Mouse (Mus musculus) retina, postnatal 1 day (tissue): ENCODE results near the gene Hbb-bh2.
"Not testable (repeated sequence)": the region's sequence is repeated elsewhere in the genome, so short reads cannot be mapped to it uniquely, and the experiment has no call there.

Experiments used
- DNase-seq: peaks from one replicate; pipeline ENCODE4 v3.0.0-alpha.2; 2012

The Hbb-bh2 gene

DNA sequence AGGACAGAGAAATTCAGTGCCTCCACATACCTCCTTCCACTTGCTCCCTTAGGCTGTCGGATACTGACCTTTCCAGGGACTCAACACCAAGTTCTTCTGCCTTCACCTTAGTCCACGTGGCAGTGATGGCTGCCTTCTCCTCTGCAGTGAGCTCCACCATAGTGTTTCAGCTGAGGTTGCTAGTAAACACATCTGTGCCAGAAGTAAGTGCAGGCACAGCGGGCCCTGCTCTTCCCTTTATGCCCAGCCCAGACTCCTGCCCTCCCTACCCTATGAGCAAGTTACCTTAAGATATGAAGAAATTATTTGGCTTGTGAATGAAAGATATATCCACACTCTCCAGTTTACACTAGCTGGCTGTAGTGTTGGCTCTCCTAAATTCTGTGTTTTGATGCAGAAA is at the start of gene Hbb-bh2:
Gene Hbb-bh2, minus strand, starts transcription at position 253 of the 400 bp plus-strand sequence.
- DNase-seq, result no peak

DNA sequence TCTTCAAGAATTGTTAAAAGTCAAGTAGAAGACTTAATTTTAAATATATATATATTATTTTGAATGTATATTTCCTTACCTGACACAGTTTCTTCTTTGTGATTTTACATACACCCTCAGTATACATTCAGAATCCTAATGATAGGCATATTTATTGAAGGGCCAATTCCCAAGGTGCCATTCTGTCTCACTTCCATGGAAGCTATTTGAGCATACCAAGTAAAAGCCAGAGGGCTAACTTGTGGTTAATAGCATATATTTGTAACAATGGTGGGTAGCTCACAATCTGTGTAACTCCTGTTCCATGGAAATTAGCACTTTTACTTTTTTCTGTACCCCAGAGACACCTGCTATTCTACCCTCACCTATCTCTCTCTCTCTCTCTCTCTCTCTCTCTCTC is 45.8 kb upstream of the Hbb-bh2 start, which contains the start of gene Olfr66:
Gene Olfr66, minus strand, starts transcription at position 101 of the 400 bp plus-strand sequence.
- no peak for DNase-seq

DNA sequence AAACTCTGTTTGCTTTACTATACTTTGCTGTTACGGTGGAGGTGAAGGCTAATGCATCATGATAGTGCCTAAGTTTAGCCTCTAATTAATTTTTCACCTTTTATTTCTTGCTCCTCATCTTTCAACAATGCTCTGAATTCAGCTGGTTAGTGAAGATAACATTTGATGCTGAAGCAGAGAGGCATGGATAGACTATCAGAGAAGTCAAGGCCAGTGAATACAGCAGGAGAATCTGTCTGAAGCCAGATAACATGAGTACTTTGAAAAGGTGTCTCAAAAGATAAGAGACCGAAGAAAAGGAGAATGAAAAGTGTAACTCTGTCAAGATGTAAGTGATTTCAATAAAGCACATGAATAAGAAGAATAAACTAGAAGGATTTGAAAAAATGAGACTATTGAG is 36.8 kb upstream of the Hbb-bh2 start:
- no peak for DNase-seq

DNA sequence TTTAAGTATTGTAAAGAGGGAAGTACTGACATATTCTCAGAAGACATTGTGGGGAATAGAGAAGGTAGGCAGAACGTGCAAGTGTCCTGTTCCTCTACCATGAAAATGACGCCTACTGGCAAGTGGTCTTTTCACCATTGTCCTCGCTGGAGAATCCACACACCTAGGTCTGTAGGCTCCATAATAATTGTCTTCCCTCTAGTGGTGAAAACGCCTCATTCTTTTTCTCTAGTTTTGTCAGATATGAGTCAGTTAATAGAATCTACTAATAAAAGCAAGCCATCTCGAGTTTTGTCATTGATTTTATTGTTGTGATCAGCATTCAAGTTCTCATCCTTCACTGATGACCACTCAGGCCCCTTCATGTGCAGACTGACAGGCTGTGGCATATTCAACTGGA is 34.1 kb upstream of the Hbb-bh2 start:
- no peak for DNase-seq

DNA sequence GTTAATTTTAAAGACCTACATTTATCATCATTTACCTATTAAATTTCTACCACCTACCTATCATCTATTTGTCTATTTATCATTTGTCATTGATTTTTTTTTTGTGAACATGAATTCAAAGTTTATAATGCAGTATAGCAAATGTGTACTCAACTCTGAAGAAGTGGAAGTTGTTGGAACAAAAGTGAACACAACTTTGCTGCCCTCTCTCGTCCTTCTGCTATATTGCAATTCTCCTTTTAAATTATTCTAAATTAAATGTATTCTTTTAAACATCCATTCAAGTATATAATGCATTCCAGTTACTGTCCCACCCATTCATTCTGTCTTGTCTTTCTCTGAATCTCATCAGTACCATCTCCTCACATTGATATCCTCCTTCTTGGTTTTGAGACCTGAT is 32.7 kb upstream of the Hbb-bh2 start:
- no peak for DNase-seq

DNA sequence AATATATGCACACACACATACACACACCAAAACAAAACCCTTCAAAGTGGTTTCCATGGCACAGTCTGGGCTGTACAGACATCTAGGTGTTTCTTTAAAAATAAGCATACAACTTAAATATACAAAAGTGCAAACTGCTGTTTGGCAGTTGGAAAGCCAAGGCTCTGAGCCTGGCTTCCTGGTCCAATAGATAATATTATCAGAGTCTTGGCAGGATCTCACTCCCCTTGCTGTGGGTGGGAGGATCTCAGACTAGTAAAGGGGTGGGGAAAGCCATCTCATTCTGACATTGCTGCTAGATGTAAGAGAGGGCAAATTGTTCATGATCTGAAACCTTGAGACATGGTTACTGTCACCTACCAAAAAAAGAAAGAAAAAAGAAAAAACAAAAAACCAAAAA is 30.3 kb upstream of the Hbb-bh2 start:
- no peak for DNase-seq

DNA sequence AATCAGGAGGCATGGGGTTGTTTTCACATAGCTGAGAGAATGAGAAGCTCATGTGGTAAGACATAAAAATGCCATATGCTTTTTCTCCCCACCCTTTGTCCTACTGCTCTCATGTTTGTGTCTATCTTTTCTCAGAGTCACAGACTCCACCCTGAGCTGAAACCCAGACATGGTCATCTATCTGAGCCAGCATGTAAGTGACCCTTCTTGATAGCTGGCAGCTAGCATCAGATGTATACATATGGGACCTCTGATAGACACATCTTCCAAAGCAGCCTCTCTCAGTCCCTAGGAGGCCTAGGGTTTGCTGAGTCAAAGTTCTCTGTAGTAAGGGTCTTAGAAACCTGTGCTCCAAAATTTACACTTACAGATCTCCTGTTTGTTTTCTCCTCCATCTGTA is 25.4 kb upstream of the Hbb-bh2 start:
- DNase-seq, result no peak

DNA sequence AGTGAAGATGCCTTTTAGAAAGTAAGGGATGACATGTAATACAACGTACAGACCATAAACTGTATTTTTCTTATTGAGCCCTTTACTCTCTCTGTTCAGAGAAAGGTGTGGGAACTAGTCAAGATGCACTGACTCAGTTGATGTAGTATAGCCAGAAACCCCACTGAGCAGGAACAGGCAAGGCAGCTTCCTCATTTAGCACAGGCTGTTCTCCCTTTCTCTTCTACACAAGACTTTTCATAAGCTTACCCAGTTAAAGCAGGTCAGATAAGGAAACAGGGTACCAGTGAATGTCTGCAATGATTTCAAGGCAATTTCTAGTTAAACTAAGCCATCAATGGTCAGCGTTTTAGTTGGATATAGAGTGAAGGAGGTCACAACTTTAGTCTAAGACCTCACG is 21.2 kb upstream of the Hbb-bh2 start:
- no peak for DNase-seq

DNA sequence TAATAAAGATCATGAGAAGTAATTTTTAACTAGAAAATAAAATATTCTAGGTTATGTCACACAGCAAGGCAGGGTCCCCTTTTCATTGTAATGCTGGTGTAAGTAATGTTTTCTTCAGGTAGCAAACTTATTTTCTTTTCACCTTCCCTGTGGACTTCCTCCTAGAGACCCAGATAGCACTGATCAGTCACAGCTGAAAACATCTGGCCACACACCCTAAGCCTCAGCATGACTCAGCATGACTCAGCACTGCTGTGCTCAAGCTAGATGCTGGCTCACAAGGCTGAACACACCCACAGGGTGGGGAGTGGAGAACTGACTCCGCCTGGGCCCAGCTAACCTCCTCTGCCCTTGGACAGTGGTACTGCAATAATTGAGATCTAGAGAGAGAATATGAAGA is 20.5 kb upstream of the Hbb-bh2 start:
- no peak for DNase-seq

DNA sequence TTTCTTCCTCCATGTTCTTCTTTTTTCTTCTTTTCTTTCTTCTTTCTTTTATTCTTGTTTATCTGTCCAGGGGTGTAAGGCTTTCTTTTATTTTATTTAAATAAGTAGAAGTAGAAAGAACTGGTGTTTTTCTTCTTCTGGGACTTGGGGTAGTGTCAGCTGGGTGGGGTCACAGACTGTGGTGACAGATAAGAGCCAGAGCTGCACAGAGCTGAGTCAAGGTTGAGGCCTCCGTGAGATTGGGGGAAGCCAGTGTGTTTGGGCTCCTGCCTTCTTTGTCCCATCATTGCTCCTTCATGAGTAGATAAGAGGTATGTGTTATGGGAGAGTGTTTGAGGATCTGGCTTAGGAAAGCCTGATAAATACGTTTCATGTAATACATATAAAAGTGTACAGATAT is 18.8 kb upstream of the Hbb-bh2 start:
- no peak for DNase-seq

DNA sequence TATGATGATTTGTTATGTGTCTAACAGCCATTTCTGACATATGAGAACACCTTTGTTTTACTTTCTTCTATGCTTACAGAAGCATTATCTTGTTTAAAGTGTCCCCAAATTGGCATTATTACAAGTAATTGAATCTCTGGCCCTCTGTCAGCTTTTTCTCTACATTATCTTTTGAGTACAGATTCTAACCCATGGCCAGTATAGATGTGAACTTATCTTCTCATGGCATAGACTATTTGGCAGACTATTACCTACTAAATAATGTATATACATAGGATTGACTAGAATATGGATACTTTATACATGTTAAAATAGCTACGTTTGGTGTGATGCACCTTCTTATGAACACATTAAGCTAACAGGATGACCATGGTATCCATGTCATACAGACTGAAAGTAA is 14.3 kb upstream of the Hbb-bh2 start:
- no peak for DNase-seq

DNA sequence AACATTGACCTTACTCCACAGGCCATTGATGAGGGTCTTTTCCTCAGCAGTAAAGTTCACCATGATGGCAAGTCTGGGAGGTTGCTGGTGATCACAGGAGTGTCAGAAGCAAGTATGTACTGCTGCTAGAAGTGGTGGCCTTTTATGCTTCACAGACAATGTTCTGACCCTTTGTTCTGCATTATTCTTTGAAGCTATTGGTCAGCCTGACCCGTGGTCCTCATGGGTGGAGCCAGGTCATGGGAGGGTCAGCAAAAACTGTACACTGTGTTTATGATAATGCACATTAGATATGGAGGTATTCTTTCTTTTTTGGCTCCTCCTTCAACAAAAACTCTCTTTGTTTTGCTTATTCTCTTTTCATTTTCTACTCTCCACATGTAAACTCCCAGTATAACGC is 12.8 kb upstream of the Hbb-bh2 start, which contains the start of gene Hbb-y:
Gene Hbb-y, minus strand, starts transcription at position 127 of the 400 bp plus-strand sequence.
- no peak for DNase-seq

DNA sequence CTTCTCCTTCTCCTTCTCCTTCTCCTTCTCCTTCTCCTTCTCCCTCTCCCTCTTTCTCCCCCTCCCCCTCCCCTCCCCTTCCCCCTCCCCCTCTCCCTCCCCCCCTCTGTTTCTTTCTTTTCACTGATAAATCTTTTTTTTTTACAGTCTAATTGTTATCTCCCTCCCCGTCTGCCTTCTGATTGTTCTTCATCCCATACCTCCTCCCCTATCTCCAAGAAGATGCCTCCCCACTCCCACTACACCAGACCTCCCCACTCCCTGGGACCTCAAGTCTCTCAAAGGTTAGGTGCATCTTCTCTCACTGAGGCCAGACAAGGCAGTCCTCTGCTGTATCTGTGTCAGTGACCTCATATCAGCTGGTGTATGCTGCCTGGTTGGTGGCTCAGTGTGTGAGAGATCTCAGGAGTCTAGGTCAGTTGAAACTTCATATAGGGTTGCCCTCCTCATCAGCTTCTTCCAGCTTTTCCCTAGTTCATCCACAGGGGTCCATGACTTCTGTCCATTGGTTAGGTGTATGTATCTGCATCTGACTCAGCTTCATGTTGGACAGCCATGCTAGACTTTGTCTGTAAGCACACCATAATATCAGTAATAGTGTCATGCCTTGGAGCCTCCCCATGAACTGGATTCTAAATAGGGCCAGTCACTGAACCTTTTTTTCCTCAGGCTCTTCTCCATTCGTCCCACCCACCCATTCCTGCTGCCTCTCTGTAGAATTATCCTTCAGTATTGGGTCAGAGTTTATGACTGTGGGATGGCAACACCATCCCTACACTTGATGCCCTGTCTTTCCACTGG is 4.4 kb upstream of the Hbb-bh2 start:
- no peak for DNase-seq

DNA sequence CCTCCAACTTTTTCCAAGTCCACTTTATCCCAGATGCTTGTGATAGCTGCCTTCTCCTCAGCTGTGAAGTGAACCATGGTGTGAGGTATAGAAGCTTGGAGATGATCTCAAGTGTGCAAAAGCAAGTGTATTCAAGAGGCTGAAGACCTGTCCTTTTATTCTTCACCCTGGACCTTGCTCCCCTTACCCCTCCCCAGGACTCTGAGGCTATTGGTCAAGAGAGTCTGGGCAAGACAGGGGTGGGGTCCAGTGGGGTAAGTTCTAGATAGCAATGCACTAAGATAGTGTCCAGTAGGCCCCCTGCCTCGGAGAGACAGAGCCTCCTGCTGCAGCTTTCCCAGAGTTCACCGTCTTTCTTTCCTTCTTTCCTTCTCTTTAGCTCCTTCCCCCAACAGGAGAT is 2.7 kb upstream of the Hbb-bh2 start, which contains the start of gene Hbb-bh1:
Gene Hbb-bh1, minus strand, starts transcription at position 131 of the 400 bp plus-strand sequence.
- no peak for DNase-seq

DNA sequence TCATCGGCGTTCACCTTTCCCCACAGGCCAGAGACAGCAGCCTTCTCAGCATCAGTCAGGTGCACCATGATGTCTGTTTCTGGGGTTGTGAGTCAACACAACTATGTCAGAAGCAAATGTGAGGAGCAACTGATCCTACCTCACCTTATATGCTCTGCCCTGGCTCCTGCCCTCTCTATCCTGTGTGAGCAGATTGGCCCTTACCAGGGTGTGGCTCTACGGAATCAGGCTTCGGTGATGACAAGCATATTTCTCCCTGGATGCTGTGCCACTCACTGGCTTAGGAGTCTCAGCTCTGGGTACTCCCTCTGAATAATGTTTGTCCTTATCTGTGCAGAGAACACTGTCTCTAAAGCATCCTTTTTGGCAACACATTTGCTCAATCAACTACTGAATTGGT is 12.5 kb downstream of the Hbb-bh2 start, which contains the start of gene Hbb-bs:
Gene Hbb-bs, minus strand, starts transcription at position 289 of the 400 bp plus-strand sequence.
- no peak for DNase-seq

DNA sequence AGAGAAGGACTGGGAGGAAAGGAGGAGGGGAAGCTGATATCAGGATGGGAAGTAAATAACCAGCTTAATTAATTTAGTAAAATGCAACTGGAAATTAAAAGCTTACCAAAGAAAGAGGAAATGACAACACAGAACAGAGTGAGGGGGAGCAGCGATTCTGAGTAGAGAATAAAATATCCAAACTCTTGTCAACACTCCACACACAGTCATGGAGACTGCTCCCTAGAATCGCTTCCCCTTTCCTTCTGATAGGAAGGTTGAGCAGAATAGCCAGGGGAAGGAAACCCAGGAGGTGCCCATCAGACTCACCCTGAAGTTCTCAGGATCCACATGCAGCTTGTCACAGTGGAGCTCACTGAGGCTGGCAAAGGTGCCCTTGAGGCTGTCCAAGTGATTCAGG is 13.2 kb downstream of the Hbb-bh2 start:
- DNase-seq, result not testable (repeated sequence)

DNA sequence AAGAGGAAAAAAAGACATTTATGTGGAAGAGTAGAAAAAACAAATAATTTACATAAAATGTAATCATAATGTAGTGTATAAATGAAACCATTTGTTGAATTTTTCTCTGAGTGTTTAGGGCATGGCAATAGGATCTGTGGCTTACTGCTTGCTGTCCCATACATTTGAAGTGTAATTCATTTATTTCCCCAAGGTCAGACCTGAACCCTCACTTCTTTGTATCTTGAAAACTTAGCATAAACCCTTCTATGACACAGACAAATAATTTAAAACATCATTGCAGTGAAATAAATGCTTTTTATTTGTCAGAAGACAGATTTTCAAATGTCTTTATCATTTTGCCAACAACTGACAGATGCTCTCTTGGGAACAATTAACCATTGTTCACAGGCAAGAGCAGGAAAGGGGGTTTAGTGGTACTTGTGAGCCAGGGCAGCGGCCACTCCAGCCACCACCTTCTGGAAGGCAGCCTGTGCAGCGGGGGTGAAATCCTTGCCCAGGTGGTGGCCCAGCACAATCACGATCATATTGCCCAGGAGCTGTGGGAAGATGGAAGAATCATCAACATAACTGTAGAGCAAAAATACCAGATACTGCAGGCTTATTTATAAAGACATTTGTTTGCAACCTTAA is 13.9 kb downstream of the Hbb-bh2 start:
- DNase-seq, result no peak

DNA sequence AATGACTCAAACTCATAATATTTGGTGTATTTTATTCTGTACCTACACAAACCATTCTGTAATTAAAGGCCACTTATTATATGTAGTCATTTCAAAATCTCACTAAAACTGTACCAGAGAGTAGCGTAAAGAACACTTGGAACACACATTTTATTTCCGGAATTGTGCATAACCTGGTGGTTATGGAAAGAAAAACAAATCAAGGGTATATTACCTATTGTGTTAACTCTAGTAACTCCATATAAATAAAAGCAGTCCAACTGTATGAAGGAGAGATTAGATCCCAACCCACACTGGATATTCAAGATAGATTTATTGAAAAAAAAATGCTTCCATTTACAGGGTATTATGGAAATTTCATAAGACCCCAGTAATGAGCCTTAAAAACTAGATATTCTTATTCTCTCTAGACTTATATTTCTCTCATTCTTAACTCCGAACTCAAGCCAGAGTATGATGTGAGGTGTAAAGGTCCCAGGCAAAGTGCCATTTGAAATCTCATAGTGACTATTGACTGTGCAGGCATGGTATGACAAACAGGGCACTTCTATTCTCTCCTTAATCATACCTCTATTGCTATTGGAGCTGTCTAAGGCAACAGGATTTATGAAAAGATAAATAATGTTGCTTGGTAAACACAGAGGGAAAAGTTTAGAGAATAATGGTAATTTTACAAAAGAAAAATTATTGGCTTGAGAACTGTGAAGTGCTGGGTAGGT is 14.6 kb downstream of the Hbb-bh2 start:
- no peak for DNase-seq

DNA sequence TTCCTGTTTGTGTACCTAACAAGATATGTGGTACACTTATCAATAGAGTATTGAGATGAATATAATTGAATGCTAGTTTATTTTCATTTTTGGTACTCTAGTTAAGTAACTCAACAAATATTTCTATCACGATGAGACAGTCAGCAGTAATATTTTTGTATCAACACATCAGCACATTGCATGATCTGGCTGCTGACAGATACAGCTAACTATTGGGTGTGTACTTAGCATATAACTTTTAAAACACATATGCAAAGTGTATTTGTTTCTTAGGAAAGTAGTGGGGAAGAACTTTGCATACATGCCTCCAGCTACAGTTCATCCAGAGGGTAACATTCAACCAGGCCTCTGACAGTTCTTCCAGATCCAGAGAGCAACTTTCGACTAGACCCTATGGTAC is 15.7 kb downstream of the Hbb-bh2 start:
- no peak for DNase-seq

DNA sequence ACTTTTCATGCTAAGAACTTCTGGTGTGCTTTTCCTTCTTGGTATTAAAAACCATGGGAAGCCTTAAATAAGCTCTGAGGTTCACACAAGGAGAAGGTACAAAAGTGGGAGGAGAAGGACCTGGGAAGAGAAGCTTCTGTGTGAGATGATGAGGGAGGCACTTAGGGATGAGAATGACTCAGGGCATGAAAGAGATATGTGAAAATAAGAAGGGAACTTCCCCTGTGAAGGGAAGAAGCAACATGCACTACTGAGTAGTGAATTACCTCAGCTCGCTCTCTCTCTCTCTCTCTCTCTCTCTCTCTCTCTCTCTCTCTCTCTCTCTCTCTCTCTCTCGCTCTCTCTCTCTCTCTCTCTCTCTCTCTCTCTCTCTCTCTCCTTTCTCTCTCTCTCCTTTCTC is 25.2 kb downstream of the Hbb-bh2 start:
- not testable (repeated sequence) for DNase-seq

DNA sequence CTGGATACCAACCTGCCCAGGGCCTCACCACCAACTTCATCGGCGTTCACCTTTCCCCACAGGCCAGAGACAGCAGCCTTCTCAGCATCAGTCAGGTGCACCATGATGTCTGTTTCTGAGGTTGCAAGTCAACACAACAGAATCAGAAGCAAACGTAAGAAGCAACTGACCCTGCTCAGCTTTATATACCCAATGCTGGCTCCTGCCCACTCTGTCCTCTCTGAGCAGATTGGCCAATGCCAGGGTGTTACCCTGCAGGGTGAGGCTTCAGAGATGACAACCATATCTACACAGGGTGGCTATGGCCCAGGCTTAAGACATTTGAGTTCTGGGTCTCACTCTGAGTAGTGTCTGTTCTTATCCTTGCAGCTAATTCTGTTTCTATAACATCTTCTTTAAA is 26.6 kb downstream of the Hbb-bh2 start, which contains the start of gene Hbb-bt:
Gene Hbb-bt, minus strand, starts transcription at position 231 of the 400 bp plus-strand sequence.
- DNase-seq, result no peak

DNA sequence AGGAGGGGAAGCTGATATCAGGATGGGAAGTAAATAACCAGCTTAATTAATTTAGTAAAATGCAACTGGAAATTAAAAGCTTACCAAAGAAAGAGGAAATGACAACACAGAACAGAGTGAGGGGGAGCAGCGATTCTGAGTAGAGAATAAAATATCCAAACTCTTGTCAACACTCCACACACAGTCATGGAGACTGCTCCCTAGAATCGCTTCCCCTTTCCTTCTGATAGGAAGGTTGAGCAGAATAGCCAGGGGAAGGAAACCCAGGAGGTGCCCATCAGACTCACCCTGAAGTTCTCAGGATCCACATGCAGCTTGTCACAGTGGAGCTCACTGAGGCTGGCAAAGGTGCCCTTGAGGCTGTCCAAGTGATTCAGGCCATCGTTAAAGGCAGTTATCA is 27.2 kb downstream of the Hbb-bh2 start:
- DNase-seq, result not testable (repeated sequence)

DNA sequence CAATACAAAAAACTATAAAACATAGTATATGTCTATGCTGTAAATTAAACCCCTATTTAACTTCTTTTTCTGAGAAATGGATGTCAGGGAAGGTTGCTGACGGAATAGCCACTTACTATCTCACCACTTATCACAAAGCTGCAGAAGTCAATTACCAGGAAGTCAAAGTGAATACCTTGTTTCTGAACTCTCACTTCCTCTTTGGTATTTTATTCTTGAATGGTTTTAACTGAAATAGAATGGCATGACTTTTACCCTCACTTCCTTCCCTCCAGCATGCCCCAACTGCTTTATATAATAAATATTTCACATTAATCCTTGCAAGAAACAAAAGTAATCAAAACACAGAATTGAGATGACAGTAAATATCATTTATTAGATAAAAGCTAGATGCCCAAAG is 28.1 kb downstream of the Hbb-bh2 start:
- no peak for DNase-seq
